Mouse (Mus musculus) myocyte (in vitro differentiated cells): ENCODE data around the gene Gm49322. TPM values are rescaled to one million over a fixed set of nuclear protein-coding genes. Genes with fewer than 3 reads are reported as not detected.

Experiments
- H3K27me3 ChIP-seq: one replicate; pipeline ENCODE4 v1.6.1; 2011; ENCODE audit not compliant: control insufficient read depth, insufficient read depth, insufficient read length
- H3K36me3 ChIP-seq: one replicate; pipeline ENCODE4 v1.6.1; 2011; ENCODE audit not compliant: control insufficient read depth, insufficient read depth
- H3K4me2 ChIP-seq: one replicate; pipeline ENCODE4 v1.6.1; 2011; ENCODE audit warnings: low read depth, control low read depth
- H3K4me3 ChIP-seq: one replicate; pipeline ENCODE4 v1.5.1; 2011; ENCODE audit warnings: mild to moderate bottlenecking, control low read depth, moderate library complexity
- H3K79me2 ChIP-seq: one replicate; pipeline ENCODE4 v1.6.1; 2011; ENCODE audit not compliant: control insufficient read depth, insufficient read depth
- H3ac ChIP-seq: one replicate; pipeline ENCODE4 v1.6.1; 2011; ENCODE audit not compliant: control insufficient read depth, insufficient read length
- CEBPB ChIP-seq: IDR thresholded peaks from 2 replicates; pipeline ENCODE4 v1.6.1; 2011; ENCODE audit warnings: mild to moderate bottlenecking, moderate library complexity; ENCODE audit not compliant: poor library complexity, insufficient read depth, severe bottlenecking
- E2F4 ChIP-seq: IDR thresholded peaks from one replicate; pipeline ENCODE4 v1.6.1; 2011; ENCODE audit warnings: mild to moderate bottlenecking, control low read depth, moderate library complexity; ENCODE audit not compliant: insufficient read depth
- MAX ChIP-seq: IDR thresholded peaks from one replicate; pipeline ENCODE4 v1.6.1; 2011; ENCODE audit warnings: low read depth, mild to moderate bottlenecking, control low read depth
- MYOD1 ChIP-seq, 3 experiments: IDR thresholded peaks; one replicate each; pipeline ENCODE4 v1.6.1; 2011; ENCODE audit warnings: control low read depth in 2 of 3, low read depth in 2 of 3, mild to moderate bottlenecking in 2 of 3, moderate library complexity in 1 of 3; ENCODE audit not compliant: insufficient read length in 2 of 3, control insufficient read depth in 1 of 3
- MYOG ChIP-seq, 3 experiments: IDR thresholded peaks; one replicate each; pipeline ENCODE4 v1.6.1; 2011; ENCODE audit warnings: control low read depth in 2 of 3, low read depth in 2 of 3, mild to moderate bottlenecking in 2 of 3; ENCODE audit not compliant: insufficient read length in 2 of 3, control insufficient read depth in 1 of 3, insufficient read depth in 1 of 3
- POLR2A ChIP-seq: IDR thresholded peaks from one replicate; pipeline ENCODE4 v1.6.1; 2011; ENCODE audit warnings: low read depth, mild to moderate bottlenecking, control low read depth, moderate library complexity; ENCODE audit not compliant: insufficient read length
- POLR2AphosphoS2 ChIP-seq: IDR thresholded peaks from one replicate; pipeline ENCODE4 v1.6.1; 2011; ENCODE audit warnings: low read depth, control low read depth; ENCODE audit not compliant: insufficient read length
- REST ChIP-seq: IDR thresholded peaks from one replicate; pipeline ENCODE4 v1.6.1; 2011; ENCODE audit warnings: mild to moderate bottlenecking, control low read depth, moderate library complexity; ENCODE audit not compliant: insufficient read depth, insufficient read length
- SRF ChIP-seq: IDR thresholded peaks from one replicate; pipeline ENCODE4 v1.6.1; 2011; ENCODE audit warnings: low read depth; ENCODE audit not compliant: control insufficient read depth, insufficient read length
- TCF12 ChIP-seq: IDR thresholded peaks from one replicate; pipeline ENCODE4 v1.6.1; 2011; ENCODE audit warnings: mild to moderate bottlenecking, control low read depth; ENCODE audit not compliant: poor library complexity, insufficient read depth, severe bottlenecking
- TCF3 ChIP-seq: IDR thresholded peaks from one replicate; pipeline ENCODE4 v1.6.1; 2011; ENCODE audit warnings: low read depth, control low read depth; ENCODE audit not compliant: insufficient read length
- USF1 ChIP-seq: IDR thresholded peaks from one replicate; pipeline ENCODE4 v1.6.1; 2011; ENCODE audit warnings: low read depth, mild to moderate bottlenecking, control low read depth, moderate library complexity
- polyA plus RNA-seq: library from polyadenylated mRNA; unstranded; fragments of >200 nt; fragmentation: generic; extraction: Trizol; gene quantifications from one replicate; pipeline ENCODE4 v1.2.1, GENCODE M21; 2012; ENCODE audit warnings: missing spikeins

Gene Gm49322
- polyA plus RNA-seq, 1 experiment, result 1.0 TPM

DNA sequence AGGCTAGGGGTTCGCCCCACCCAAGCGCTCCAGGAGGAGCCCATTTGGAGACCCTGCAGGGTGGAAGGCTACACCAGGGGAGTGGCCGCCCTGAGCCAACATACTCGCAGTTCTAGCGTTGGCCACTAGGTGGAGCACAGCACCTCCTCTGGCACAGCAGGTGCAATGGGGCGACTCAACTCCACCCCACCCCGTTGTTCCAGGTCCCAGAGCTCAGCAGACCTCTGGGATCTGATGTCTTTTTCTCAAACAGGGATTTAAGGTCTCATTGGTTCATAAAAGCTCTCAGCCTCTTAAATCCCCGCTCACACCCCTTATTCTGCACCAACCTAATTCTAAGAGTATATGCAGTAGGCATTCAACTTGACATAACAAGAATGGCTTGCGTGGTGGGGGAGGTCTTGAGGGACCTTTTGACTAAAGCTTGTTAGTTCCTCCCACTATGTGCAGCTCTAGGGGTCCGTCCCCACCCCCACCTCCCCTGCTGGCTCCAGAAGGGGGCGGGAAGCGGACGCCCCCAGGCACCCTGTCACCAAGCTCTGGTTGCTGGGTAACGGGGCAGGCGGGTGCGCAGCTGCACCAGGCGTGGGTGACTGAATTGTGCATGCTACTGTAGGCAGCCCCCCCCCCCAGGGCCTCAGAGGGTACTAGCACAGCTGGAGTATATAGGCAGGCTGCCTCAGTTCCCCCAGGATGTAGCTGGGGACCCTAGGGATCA is 39.3 kb upstream of the Gm49322 start:
- no peak overlapping the region for H3K4me3 ChIP-seq
- no peak overlapping the region for H3ac ChIP-seq
- peaks cover 5% of the 10 kb centered on the region for H3K36me3 ChIP-seq
- H3K79me2 ChIP-seq, result peaks cover 16% of the 10 kb centered on the region
- H3K27me3 ChIP-seq, result no peaks in the 10 kb centered on the region
- no peak for TF ChIP-seq MAX
- TF ChIP-seq MYOG (IDR thresholded peaks at IDR 0.05; ENCODE audit: control insufficient read depth in 1 of 3, insufficient read depth in 1 of 3, insufficient read length in 2 of 3, low read depth in 2 of 3), result peak; percentile 53 to 92 (median 87)
- TF ChIP-seq TCF3, result peak; percentile 54
- TF ChIP-seq SRF, result no peak
- peak; percentile 5 for TF ChIP-seq TCF12
- no peak for TF ChIP-seq USF1
- TF ChIP-seq MYOD1 (IDR thresholded peaks at IDR 0.05; ENCODE audit: control insufficient read depth in 1 of 3, insufficient read length in 2 of 3, low read depth in 2 of 3), result peak in 2 of 3 experiments; percentile 94 to 95
- TF ChIP-seq POLR2AphosphoS2, result peak; percentile 50
- no peak overlapping the region for H3K4me2 ChIP-seq

DNA sequence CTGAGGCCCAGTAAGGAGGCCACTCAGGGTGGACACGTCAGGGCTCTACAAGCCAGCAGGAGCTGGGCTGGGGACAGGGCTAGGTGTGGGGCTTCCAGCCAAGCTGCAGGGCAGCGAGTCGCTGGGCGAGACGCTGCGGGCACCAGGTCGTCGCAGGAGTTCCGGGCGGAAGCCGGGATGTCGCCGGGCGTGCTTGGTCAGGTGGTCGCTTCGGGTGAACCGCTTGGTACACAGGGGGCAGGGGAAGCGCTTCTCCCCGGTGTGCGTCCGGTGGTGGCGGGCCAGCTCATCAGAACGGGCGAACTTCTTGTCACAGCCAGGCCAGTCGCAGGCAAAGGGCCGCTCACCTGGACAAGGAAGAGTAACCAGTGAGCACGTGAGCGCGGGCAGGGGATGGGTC is 36.9 kb upstream of the Gm49322 start:
- H3K4me3 ChIP-seq, result no peak overlapping the region
- peaks cover 5% of the 10 kb centered on the region for H3K36me3 ChIP-seq

DNA sequence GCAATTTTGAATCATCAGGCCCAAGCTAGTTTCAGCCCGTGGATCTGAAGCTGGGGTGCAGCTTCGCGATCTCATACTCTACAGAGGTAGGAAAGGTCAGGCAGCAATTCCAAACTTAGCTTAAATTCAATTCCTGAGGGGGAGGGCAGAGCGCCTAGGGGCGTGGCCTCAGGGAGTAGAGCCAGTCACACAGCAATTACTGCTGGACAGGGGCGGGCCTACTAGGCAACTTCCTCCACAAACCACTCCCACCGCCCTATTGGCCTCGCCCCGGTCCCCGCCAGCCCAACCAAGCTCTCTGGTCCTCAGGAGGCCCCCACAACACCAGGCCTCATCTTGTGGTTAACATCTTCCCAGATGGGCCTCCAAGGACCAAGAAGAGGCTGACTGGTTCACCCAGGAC is 36.2 kb upstream of the Gm49322 start:
- H3ac ChIP-seq, result no peak overlapping the region
- no peak overlapping the region for H3K4me3 ChIP-seq
- H3K4me2 ChIP-seq, result peak overlapping the region; percentile 36
- TF ChIP-seq SRF, result no peak
- TF ChIP-seq MYOD1 (IDR thresholded peaks at IDR 0.05; ENCODE audit: control insufficient read depth in 1 of 3, insufficient read length in 2 of 3, low read depth in 2 of 3), result no peak
- no peak for TF ChIP-seq POLR2AphosphoS2
- TF ChIP-seq USF1, result no peak
- TF ChIP-seq TCF3, result no peak
- no peak for TF ChIP-seq MAX
- TF ChIP-seq REST, result no peak
- no peak for TF ChIP-seq TCF12
- TF ChIP-seq MYOG (IDR thresholded peaks at IDR 0.05; ENCODE audit: control insufficient read depth in 1 of 3, insufficient read depth in 1 of 3, insufficient read length in 2 of 3, low read depth in 2 of 3), result no peak
- no peak for TF ChIP-seq CEBPB
- TF ChIP-seq E2F4, result no peak
- no peak for TF ChIP-seq POLR2A
- H3K36me3 ChIP-seq, result peaks cover 5% of the 10 kb centered on the region
- no peaks in the 10 kb centered on the region for H3K27me3 ChIP-seq
- H3K79me2 ChIP-seq, result peaks cover 41% of the 10 kb centered on the region

More for the DNA sequence above, 36.9 kb upstream of the Gm49322 start:
- no peaks in the 10 kb centered on the region for H3K27me3 ChIP-seq
- no peak for TF ChIP-seq TCF12
- no peak overlapping the region for H3K4me2 ChIP-seq
- H3K79me2 ChIP-seq, result peaks cover 35% of the 10 kb centered on the region
- H3ac ChIP-seq, result no peak overlapping the region

DNA sequence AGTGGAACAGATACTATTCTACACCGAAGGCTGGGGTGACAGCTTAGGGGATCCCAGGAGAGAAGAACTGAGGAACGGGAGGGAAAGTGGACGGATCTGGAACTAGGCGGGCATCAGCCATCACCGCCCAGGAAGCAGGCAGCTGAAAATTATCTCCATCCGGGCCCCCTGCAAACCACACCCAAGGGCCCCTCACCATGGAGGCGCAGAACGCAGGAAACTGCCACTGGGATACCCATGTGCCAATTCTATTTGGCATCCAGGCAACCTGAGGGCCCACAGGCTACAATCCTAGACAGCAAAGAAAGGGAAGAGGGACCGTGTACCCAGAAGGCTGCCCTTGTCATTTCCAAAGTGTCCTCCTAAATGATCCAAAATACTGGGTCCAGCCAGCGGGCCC is 35.4 kb upstream of the Gm49322 start:
- H3K27me3 ChIP-seq, result no peaks in the 10 kb centered on the region
- peaks cover under 1% of the 10 kb centered on the region for H3K36me3 ChIP-seq
- no peak overlapping the region for H3K4me2 ChIP-seq
- H3K4me3 ChIP-seq, result no peak overlapping the region
- H3K79me2 ChIP-seq, result peaks cover 49% of the 10 kb centered on the region
- H3ac ChIP-seq, result no peak overlapping the region
- TF ChIP-seq E2F4 (no peak), TCF3 (no peak), MAX (no peak), MYOD1 (IDR thresholded peaks at IDR 0.05; ENCODE audit: control insufficient read depth in 1 of 3, insufficient read length in 2 of 3, low read depth in 2 of 3) (no peak)

DNA sequence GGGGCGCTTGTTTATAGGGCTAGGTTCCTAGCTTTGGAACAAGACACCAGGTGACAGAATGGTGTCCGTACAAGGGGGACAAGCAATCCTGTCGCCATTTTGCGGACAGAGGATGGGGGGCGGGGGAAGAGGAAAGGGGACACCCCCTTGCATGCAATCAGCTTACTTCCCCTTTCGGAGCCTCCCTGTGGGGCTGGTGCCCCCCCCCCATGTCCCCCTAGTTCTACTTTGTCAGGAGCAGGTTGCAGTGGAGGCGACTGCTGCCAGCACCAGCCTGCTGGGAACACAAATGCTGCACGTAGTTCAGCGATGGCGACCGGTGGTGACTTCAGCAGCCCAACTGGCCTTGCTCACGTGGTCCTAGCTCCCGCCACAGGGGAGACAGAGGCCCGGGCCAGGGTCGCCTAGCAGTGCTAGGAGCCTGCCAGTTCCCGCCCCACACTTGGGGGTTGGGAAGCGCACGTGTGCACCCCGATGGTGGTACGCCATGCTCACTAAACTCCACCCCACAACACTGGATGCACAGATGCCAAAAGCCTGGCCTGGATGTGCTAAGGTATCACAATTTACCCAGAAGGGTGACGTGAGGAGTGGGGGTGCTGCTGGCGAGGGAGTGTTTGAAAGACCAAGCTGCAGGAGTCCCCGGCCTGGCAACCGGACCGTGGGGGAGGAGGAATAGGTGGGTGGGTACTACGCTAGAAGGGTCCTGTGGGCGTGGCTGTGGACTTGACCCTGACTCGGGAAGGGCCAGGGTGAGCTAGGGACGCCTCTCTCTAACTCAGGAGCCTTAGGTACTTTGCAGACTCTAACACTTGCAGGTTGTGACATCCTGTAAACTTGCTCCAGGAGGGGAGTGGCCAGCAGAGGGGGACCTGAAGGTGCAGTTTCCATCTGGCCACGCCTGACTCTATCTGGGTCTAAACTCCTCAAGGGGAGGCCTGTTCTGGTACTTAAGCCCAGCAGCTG is 34.7 kb upstream of the Gm49322 start:
- Histone ChIP-seq H3K4me3 (no peak overlapping the region), H3K4me2 (no peak overlapping the region), H3K36me3 (no peaks in the 10 kb centered on the region), H3K79me2 (peaks cover 56% of the 10 kb centered on the region), H3ac (no peak overlapping the region), H3K27me3 (no peaks in the 10 kb centered on the region)
- TF ChIP-seq SRF, result no peak
- TF ChIP-seq MYOG (IDR thresholded peaks at IDR 0.05; ENCODE audit: control insufficient read depth in 1 of 3, insufficient read depth in 1 of 3, insufficient read length in 2 of 3, low read depth in 2 of 3), result no peak
- no peak for TF ChIP-seq MYOD1 (IDR thresholded peaks at IDR 0.05; ENCODE audit: control insufficient read depth in 1 of 3, insufficient read length in 2 of 3, low read depth in 2 of 3)
- no peak for TF ChIP-seq POLR2A
- no peak for TF ChIP-seq MAX
- TF ChIP-seq USF1, result no peak
- TF ChIP-seq E2F4, result no peak
- no peak for TF ChIP-seq POLR2AphosphoS2
